ENCODE assay signal across 8 mouse cellular contexts in the genomic region with DNA sequence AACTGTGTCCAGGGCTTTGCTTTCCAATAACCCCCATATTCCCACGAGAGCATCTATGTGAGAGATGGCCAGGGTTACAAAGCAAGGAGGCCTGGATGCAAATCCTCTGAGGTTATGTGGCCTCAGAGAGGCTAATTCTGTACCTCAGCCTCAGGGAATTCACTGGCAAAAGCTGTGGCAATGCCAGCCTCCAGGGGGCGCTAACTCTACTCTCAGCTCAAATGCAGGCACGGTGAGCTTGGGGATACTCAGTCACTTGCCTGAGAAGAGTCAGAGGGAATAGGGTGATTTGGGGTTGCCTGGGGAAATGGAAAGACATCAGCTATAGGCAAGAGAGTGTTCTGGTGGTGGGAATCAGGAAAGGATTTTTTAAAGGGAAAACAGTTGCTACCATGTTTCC. TPM values are rescaled to one million over a fixed set of nuclear protein-coding genes. Genes with fewer than 3 reads are reported as not detected.
DNase-seq lines count a peak whose midpoint lies in the region; ATAC-seq and TF ChIP-seq lines count a peak whose summit lies in the region.

No protein-coding gene starts in this region.

- no peaks in the 10 kb centered on the region for H3K4me1 ChIP-seq in kidney, embryonic 16.5 days (ENCODE audit: insufficient read depth, low read length)
- H3K4me1 ChIP-seq in MEL (ENCODE audit: control insufficient read depth in 1 of 2, insufficient read depth in 2 of 2, low read length in 2 of 2) = no peaks in the 10 kb centered on the region
- peaks cover 2% of the 10 kb centered on the region for H3K4me1 ChIP-seq in cerebellum, adult 2 months (ENCODE audit: control insufficient read depth, insufficient read depth, low read length)

- no peak overlapping the region for H3K9ac ChIP-seq in kidney, embryonic 16.5 days (replicated peaks; ENCODE audit: low read length)
- H3K9ac ChIP-seq in MEL (ENCODE audit: control insufficient read depth, low read depth, low read length, poor library complexity, severe bottlenecking) = no peak overlapping the region

- H3K27ac ChIP-seq in kidney, embryonic 16.5 days (ENCODE audit: low read length) = no peak overlapping the region
- H3K27ac ChIP-seq in MEL (ENCODE audit: control insufficient read depth, low read depth, low read length) = no peak overlapping the region
- no peak overlapping the region for H3K27ac ChIP-seq in cerebellum, adult 2 months (ENCODE audit: insufficient read depth, low read length)
- no peak overlapping the region for H3K27ac ChIP-seq in left cerebral cortex, adult 2 months

- H3K4me2 ChIP-seq in kidney, embryonic 16.5 days (replicated peaks; ENCODE audit: low read depth, low read length) = no peak overlapping the region

- intact Hi-C loops in left cerebral cortex, adult 2 months (cut with DNase I) = loop anchor here (2.0 to 5.0 kb wide), 2 partner anchors 49 to 89 kb away; no protein-coding TSS in a partner anchor

- H3K27me3 ChIP-seq in kidney, embryonic 16.5 days (ENCODE audit: insufficient read depth, low read length) = no peaks in the 10 kb centered on the region
- H3K27me3 ChIP-seq in MEL (ENCODE audit: control insufficient read depth in 1 of 2, insufficient read depth in 2 of 2, low read length in 2 of 2) = no peaks in the 10 kb centered on the region
- no peaks in the 10 kb centered on the region for H3K27me3 ChIP-seq in cerebellum, adult 2 months (ENCODE audit: control insufficient read depth, insufficient read depth, low read length)

- peak; percentile 21 for DNase-seq in kidney, adult 11 months
- peak; percentile 58 for DNase-seq in MEL (ENCODE audit: low read depth, low spot score)
- peak; percentile 71 to 83 for DNase-seq in cerebellum, adult 2 months
- peak; percentile 9 to 50 for DNase-seq in heart, adult 9 months (ENCODE audit: low spot score in 2 of 2)
- peak; percentile 59 to 75 for DNase-seq in left cerebral cortex, adult 2 months (ENCODE audit: extremely low spot score in 1 of 2, low spot score in 2 of 2)
- DNase-seq in ovary, postnatal 36 days (ENCODE audit: low spot score) = peak; percentile 34
- DNase-seq in Muller cell, postnatal 12 days (ENCODE audit: inconsistent ontology term) = no peak

- 0 out of 2 replicates have a peak, but pooled peaks cover 3% of the 10 kb centered on the region for H3K36me3 ChIP-seq in kidney, embryonic 16.5 days (ENCODE audit: insufficient read depth, low read length)
- no peaks in the 10 kb centered on the region for H3K36me3 ChIP-seq in MEL (ENCODE audit: control insufficient read depth in 1 of 2, insufficient read depth in 2 of 2, low read length in 2 of 2)

- no peak for ATAC-seq in kidney, embryonic 16.5 days (ENCODE audit: low FRiP score, low TSS enrichment)

- H3K9me3 ChIP-seq in kidney, embryonic 16.5 days (ENCODE audit: low read length) = no peaks in the 10 kb centered on the region
- H3K9me3 ChIP-seq in MEL (replicated peaks; ENCODE audit: insufficient read depth, low read length) = no peaks in the 10 kb centered on the region

- no peak for TF ChIP-seq POLR2A in MEL (IDR thresholded peaks at IDR 0.05; ENCODE audit: control insufficient read depth in 1 of 2, insufficient read depth in 1 of 2, low read depth in 1 of 2, low read length in 2 of 2, poor library complexity in 1 of 2)
- no peak for TF ChIP-seq POLR2A in cerebellum, adult 2 months (IDR thresholded peaks at IDR 0.05; ENCODE audit: borderline replicate concordance, insufficient read depth, low read length)

- 53% methylated on average over 3 of the region's 3 CpGs for WGBS in kidney, embryonic 16.5 days
- WGBS in cerebellum, adult 2 months = 28% methylated on average over 3 of the region's 3 CpGs

- TF ChIP-seq CTCF in MEL (IDR thresholded peaks at IDR 0.05 in 2 of 3, conservative IDR thresholded peaks at IDR 0.05 in 1 of 3; ENCODE audit: control insufficient read depth in 1 of 3, insufficient read depth in 1 of 3, low read depth in 2 of 3, low read length in 3 of 3, poor library complexity in 1 of 3, severe bottlenecking in 1 of 3) = peak; percentile 66 to 78 (median 72)
- TF ChIP-seq CTCF in cerebellum, adult 2 months (IDR thresholded peaks at IDR 0.05; ENCODE audit: borderline replicate concordance, insufficient read depth, low read depth, low read length) = peak; percentile 83
- TF ChIP-seq CTCF in left cerebral cortex, adult 2 months (IDR thresholded peaks at IDR 0.05) = peak; percentile 85

- H3K4me3 ChIP-seq in kidney, embryonic 16.5 days (ENCODE audit: low read length) = no peak overlapping the region
- no peak overlapping the region for H3K4me3 ChIP-seq in MEL (ENCODE audit: control insufficient read depth in 1 of 2, insufficient read depth in 1 of 2, low read depth in 2 of 2, low read length in 2 of 2)
- H3K4me3 ChIP-seq in cerebellum, adult 2 months (replicated peaks; ENCODE audit: insufficient read depth, low read depth, low read length) = no peak overlapping the region
- H3K4me3 ChIP-seq in left cerebral cortex, adult 2 months = no peak overlapping the region

- peak; percentile 38 for TF ChIP-seq RAD21 in MEL (IDR thresholded peaks at IDR 0.05; ENCODE audit: low read depth, low read length)

- TF ChIP-seq EP300 in MEL (IDR thresholded peaks at IDR 0.05; ENCODE audit: low read depth in 1 of 2, low read length in 2 of 2) = no peak

- H3K79me2 ChIP-seq in MEL (ENCODE audit: control insufficient read depth, insufficient read depth, low read length, poor library complexity) = no peaks in the 10 kb centered on the region

TF ChIP-seq in MEL, 35 proteins besides CTCF, POLR2A, EP300 and RAD21:
- TF ChIP-seq SMC3 (IDR thresholded peaks at IDR 0.05; ENCODE audit: low read depth, low read length) (peak; percentile 53), ZKSCAN1 (IDR thresholded peaks at IDR 0.05; ENCODE audit: low read depth, low read length) (no peak), UBTF (IDR thresholded peaks at IDR 0.05; ENCODE audit: borderline replicate concordance, insufficient read depth, low read depth, low read length) (no peak), JUND (IDR thresholded peaks at IDR 0.05; ENCODE audit: low read depth, low read length) (no peak)

RNA-seq across cellular contexts. Expression of a gene that starts 52.2 kb away (rescaled TPM):
- polyA plus RNA-seq in kidney, embryonic 16.5 days (2015; fragmentation: Nextera tagmentation; extraction: Ambion mirVana) = 0.19 and 0.49 TPM in 2 replicates
- 3.3 and 4.7 TPM in 2 replicates for total RNA-seq in MEL (2012; rRNA removed)
- polyA plus RNA-seq in MEL (2012; ENCODE audit: insufficient read depth in 1 of 2, insufficient read length in 2 of 2, low read depth in 1 of 2, low replicate concordance in 2 of 2, missing spikeins in 1 of 2) = 10 to 100 TPM in 1 of 2 experiments, not detected in 1; 14.7 TPM
- 36.5 and 37.1 TPM in 2 replicates for polyA plus RNA-seq in cerebellum, adult 2 months (2012; rRNA removed)
- 10 to 100 TPM; 18.8 to 31.9 TPM for total RNA-seq in left cerebral cortex, adult 2 months (2021)
